Mouse (Mus musculus): Measurements from ENCODE around the gene Pip5k1a. TPM values are rescaled to one million over a fixed set of nuclear protein-coding genes. Genes with fewer than 3 reads are reported as not detected.

Pip5k1a gene
- polyA plus RNA-seq (2014; fragmentation: Nextera tagmentation; extraction: Ambion mirVana) = 14.6 and 14.9 TPM in 2 replicates

DNA sequence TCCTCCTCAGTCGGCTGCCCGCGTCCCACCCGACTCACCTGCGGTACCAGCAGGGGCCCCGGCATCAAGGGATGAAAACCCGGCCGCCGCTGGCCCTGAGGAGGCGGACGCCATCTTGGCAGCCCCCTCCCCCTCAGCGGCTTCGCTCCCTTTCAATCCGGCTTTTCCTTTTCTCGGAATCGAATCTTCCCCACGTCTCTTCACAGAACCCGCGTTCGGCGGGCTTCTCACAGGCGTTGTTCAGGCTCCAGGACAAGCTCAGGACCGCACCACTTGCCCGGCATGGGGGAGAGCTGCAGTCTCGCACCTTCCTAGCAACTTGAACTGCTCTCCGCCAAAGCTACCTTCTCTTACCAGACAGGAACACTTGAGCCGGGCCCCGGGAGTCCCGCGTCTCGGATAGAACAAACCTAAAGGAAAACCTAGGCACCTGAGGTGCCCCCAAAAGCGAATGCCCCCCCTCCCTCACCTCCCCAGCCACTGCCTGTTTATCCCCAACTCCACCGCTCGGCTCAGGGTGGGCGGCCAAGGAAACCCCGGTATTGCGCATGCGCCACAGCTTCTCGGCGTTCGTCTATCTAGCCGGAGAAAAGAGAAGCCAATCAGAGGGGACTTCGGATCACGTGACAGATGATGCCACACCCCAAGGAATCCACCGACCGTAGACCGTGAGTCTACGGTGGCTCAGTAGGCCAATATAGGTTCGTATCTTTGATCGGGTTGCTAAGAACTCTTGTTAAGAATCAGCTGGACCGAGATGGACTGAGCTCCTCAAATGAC, at the start of gene Pip5k1a:
Pip5k1a (minus strand) TSS at position 593 of the 780 bp plus-strand sequence.
- H3K4me1 ChIP-seq (ENCODE audit: control insufficient read depth, insufficient read depth, low read length) = peaks cover 7% of the 10 kb centered on the region
- peak within 1 kb of the TSS; percentile 89 for H3K9ac ChIP-seq (replicated peaks; ENCODE audit: low read depth, low read length)
- WGBS = under 1% methylated on average over 51 of the region's 51 CpGs
- peak within 1 kb of the TSS; percentile 98 for H3K4me3 ChIP-seq (ENCODE audit: low read depth, low read length)
- H3K27ac ChIP-seq (ENCODE audit: low read length) = peak within 1 kb of the TSS; percentile 82
- H3K9me3 ChIP-seq (ENCODE audit: control insufficient read depth, low read depth, low read length) = no peaks in the 10 kb centered on the region
- H3K36me3 ChIP-seq (ENCODE audit: control insufficient read depth, insufficient read depth, low read length) = no peaks in the 10 kb centered on the region
- H3K27me3 ChIP-seq (ENCODE audit: control insufficient read depth, insufficient read depth, low read length) = no peaks in the 10 kb centered on the region
- H3K4me2 ChIP-seq (replicated peaks; ENCODE audit: low read depth, low read length) = peak within 1 kb of the TSS; percentile 82
- peak; percentile 94 for ATAC-seq (ENCODE audit: insufficient number of reproducible peaks, insufficient read depth, low FRiP score, low read depth)

GRCm38 (mm10) chr3:95153874-95154273, 47.1 kb upstream of the Pip5k1a start:
- 53% methylated on average over 4 of the region's 4 CpGs for WGBS
- no peak for ATAC-seq (ENCODE audit: insufficient number of reproducible peaks, insufficient read depth, low FRiP score, low read depth)

DNA sequence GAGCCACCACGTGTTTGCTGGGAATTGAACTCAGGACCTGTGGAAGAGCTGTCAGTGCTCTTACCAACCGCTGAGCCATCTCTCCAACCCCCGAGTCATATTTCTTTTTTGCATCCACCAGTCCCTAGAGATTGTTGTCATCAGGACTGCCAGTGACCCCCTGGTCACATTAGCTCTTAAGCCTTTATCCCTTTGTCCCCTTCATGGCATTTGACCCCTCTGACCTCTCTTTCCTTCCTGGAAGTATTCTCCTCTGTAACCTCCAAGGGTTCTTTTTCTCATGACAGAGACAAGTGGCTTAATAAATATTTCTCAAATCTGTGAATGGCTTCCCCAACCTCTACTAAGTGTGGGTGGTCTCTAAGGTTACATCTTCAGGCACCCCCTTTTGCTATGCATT, 41.2 kb upstream of the Pip5k1a start:
- no peaks in the 10 kb centered on the region for H3K4me1 ChIP-seq (ENCODE audit: control insufficient read depth, insufficient read depth, low read length)
- H3K27me3 ChIP-seq (ENCODE audit: control insufficient read depth, insufficient read depth, low read length) = no peaks in the 10 kb centered on the region
- H3K27ac ChIP-seq (ENCODE audit: low read length) = no peak overlapping the region
- 49% methylated on average over 3 of the region's 3 CpGs for WGBS
- H3K9ac ChIP-seq (replicated peaks; ENCODE audit: low read depth, low read length) = no peak overlapping the region
- no peak overlapping the region for H3K4me3 ChIP-seq (ENCODE audit: low read depth, low read length)
- H3K4me2 ChIP-seq (replicated peaks; ENCODE audit: low read depth, low read length) = no peak overlapping the region
- H3K36me3 ChIP-seq (ENCODE audit: control insufficient read depth, insufficient read depth, low read length) = no peaks in the 10 kb centered on the region
- no peak for ATAC-seq (ENCODE audit: insufficient number of reproducible peaks, insufficient read depth, low FRiP score, low read depth)
- no peaks in the 10 kb centered on the region for H3K9me3 ChIP-seq (ENCODE audit: control insufficient read depth, low read depth, low read length)

More at GRCm38 (mm10) chr3:95153874-95154273, 47.1 kb upstream of the Pip5k1a start:
- Histone ChIP-seq H3K27me3 (ENCODE audit: control insufficient read depth, insufficient read depth, low read length) (no peaks in the 10 kb centered on the region), H3K27ac (ENCODE audit: low read length) (no peak overlapping the region), H3K4me2 (replicated peaks; ENCODE audit: low read depth, low read length) (no peak overlapping the region), H3K36me3 (ENCODE audit: control insufficient read depth, insufficient read depth, low read length) (no peaks in the 10 kb centered on the region), H3K4me1 (ENCODE audit: control insufficient read depth, insufficient read depth, low read length) (no peaks in the 10 kb centered on the region), H3K4me3 (ENCODE audit: low read depth, low read length) (no peak overlapping the region), H3K9ac (replicated peaks; ENCODE audit: low read depth, low read length) (no peak overlapping the region), H3K9me3 (ENCODE audit: control insufficient read depth, low read depth, low read length) (no peaks in the 10 kb centered on the region)

GRCm38 (mm10) chr3:95142617-95143011, 35.9 kb upstream of the Pip5k1a start:
- no peaks in the 10 kb centered on the region for H3K9me3 ChIP-seq (ENCODE audit: control insufficient read depth, low read depth, low read length)
- H3K4me2 ChIP-seq (replicated peaks; ENCODE audit: low read depth, low read length) = no peak overlapping the region
- no peak overlapping the region for H3K4me3 ChIP-seq (ENCODE audit: low read depth, low read length)
- peaks cover 5% of the 10 kb centered on the region; the same call in 1 of the 2 replicates for H3K36me3 ChIP-seq (ENCODE audit: control insufficient read depth, insufficient read depth, low read length)
- WGBS = 7% methylated on average over 5 of the region's 5 CpGs
- no peaks in the 10 kb centered on the region for H3K27me3 ChIP-seq (ENCODE audit: control insufficient read depth, insufficient read depth, low read length)
- no peaks in the 10 kb centered on the region for H3K4me1 ChIP-seq (ENCODE audit: control insufficient read depth, insufficient read depth, low read length)
- peak; percentile 66; the same call in 1 of the 2 replicates for ATAC-seq (ENCODE audit: insufficient number of reproducible peaks, insufficient read depth, low FRiP score, low read depth)
- H3K9ac ChIP-seq (replicated peaks; ENCODE audit: low read depth, low read length) = no peak overlapping the region
- H3K27ac ChIP-seq (ENCODE audit: low read length) = no peak overlapping the region

DNA sequence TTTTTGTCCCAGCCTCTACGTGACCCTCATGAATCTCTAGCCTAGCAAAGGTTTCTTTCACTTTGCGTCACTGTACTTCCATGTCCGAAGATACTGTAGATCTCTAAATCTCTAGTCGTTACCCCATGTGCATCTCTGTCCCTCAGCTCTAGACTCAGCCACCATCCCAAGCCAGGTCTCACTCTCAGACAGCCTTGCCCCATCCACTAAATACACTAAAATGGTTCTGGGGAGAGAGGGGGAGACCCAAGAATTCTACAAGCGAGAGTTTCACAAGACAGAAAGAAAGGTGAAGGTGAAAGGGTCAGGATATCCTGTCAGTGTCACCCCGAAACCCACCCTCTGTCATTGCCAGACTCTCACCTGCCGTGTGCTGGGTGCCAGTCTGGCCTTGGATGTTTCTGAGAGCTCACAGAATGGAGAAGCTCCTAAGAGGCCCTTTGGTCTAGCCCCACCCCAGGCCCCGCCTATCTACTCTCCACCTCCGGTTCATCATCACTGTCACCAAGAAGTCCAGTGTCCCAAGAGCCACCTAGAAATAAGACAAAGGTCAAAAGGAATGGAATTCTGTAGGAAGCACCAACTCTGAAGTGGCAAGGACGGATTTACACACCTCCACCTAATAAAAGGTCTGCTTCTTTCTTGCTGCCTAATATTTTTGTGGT, 35.4 kb upstream of the Pip5k1a start, which contains the start of gene Tnfaip8l2:
Tnfaip8l2 (minus strand) TSS at position 409 of the 665 bp plus-strand sequence.
- H3K9ac ChIP-seq (replicated peaks; ENCODE audit: low read depth, low read length) = no peak within 1 kb of the TSS
- H3K27ac ChIP-seq (ENCODE audit: low read length) = no peak within 1 kb of the TSS
- 82% methylated on average over 10 of the region's 10 CpGs for WGBS
- no peaks in the 10 kb centered on the region for H3K4me1 ChIP-seq (ENCODE audit: control insufficient read depth, insufficient read depth, low read length)
- H3K36me3 ChIP-seq (ENCODE audit: control insufficient read depth, insufficient read depth, low read length) = peaks cover 5% of the 10 kb centered on the region; the same call in 1 of the 2 replicates
- H3K4me2 ChIP-seq (replicated peaks; ENCODE audit: low read depth, low read length) = no peak within 1 kb of the TSS
- ATAC-seq (ENCODE audit: insufficient number of reproducible peaks, insufficient read depth, low FRiP score, low read depth) = no peak
- no peaks in the 10 kb centered on the region for H3K9me3 ChIP-seq (ENCODE audit: control insufficient read depth, low read depth, low read length)
- no peaks in the 10 kb centered on the region for H3K27me3 ChIP-seq (ENCODE audit: control insufficient read depth, insufficient read depth, low read length)
- H3K4me3 ChIP-seq (ENCODE audit: low read depth, low read length) = no peak within 1 kb of the TSS

DNA sequence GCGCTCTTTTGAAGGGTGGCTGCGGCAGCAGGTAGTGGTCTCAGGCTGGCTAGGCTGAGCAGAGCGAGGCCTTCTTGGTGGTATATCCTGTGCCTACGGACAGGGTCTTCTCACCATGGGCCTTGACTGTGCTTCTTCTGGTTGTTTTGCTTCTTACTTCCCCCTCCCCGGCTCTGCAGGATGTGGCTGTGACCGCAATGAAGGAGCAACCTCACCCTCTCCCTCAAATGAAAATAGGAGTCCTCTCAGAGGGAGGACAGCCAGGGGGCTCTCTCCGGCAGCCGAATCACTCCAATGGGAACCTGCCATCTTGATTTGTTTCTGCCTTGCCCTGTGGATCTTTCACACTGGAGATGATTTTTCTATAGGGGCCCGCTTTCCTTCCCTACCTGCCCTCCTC, 34.7 kb upstream of the Pip5k1a start:
- Histone ChIP-seq H3K4me3 (ENCODE audit: low read depth, low read length) (no peak overlapping the region), H3K4me1 (ENCODE audit: control insufficient read depth, insufficient read depth, low read length) (no peaks in the 10 kb centered on the region), H3K27me3 (ENCODE audit: control insufficient read depth, insufficient read depth, low read length) (no peaks in the 10 kb centered on the region), H3K9me3 (ENCODE audit: control insufficient read depth, low read depth, low read length) (no peaks in the 10 kb centered on the region), H3K27ac (ENCODE audit: low read length) (no peak overlapping the region), H3K9ac (replicated peaks; ENCODE audit: low read depth, low read length) (no peak overlapping the region), H3K36me3 (ENCODE audit: control insufficient read depth, insufficient read depth, low read length) (peaks cover 5% of the 10 kb centered on the region; the same call in 1 of the 2 replicates), H3K4me2 (replicated peaks; ENCODE audit: low read depth, low read length) (no peak overlapping the region)
- WGBS = 91% methylated on average over 9 of the region's 9 CpGs
- no peak for ATAC-seq (ENCODE audit: insufficient number of reproducible peaks, insufficient read depth, low FRiP score, low read depth)

DNA sequence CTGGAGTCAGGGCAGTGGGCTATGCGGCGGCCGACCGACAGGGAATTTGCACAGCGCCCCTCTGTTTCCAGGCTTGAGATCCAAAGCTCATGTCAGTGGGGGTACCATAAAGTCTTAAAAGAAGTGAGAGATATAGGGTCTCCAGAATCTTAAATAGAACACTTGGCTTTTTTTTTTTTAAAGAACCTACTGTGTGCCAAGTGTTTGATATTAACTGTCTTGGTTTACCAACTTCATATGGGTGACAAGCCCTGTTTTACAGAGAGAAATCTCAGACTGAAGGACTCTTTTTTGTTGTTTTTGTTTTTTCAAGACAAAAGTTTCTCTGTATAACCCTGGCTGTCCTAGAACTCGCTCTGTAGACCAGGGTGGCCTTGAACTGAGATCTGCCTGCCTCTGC, 34.1 kb upstream of the Pip5k1a start:
- Histone ChIP-seq H3K27me3 (ENCODE audit: control insufficient read depth, insufficient read depth, low read length) (no peaks in the 10 kb centered on the region), H3K36me3 (ENCODE audit: control insufficient read depth, insufficient read depth, low read length) (peaks cover 5% of the 10 kb centered on the region; the same call in 1 of the 2 replicates), H3K4me1 (ENCODE audit: control insufficient read depth, insufficient read depth, low read length) (no peaks in the 10 kb centered on the region), H3K4me2 (replicated peaks; ENCODE audit: low read depth, low read length) (no peak overlapping the region), H3K9me3 (ENCODE audit: control insufficient read depth, low read depth, low read length) (no peaks in the 10 kb centered on the region), H3K27ac (ENCODE audit: low read length) (no peak overlapping the region), H3K9ac (replicated peaks; ENCODE audit: low read depth, low read length) (no peak overlapping the region), H3K4me3 (ENCODE audit: low read depth, low read length) (no peak overlapping the region)
- 93% methylated on average over 6 of the region's 6 CpGs for WGBS
- ATAC-seq (ENCODE audit: insufficient number of reproducible peaks, insufficient read depth, low FRiP score, low read depth) = no peak

- H3K4me1 ChIP-seq (ENCODE audit: control insufficient read depth, insufficient read depth, low read length) = 0 out of 2 replicates have a peak, but pooled peaks cover 3% of the 10 kb centered on the region
- 68% methylated on average over 18 of the region's 18 CpGs for WGBS
These were observed 33.5 kb upstream of the Pip5k1a start for GRCm38 (mm10) chr3:95140289-95140595.

More at GRCm38 (mm10) chr3:95140289-95140595, 33.5 kb upstream of the Pip5k1a start:
- H3K9ac ChIP-seq (replicated peaks; ENCODE audit: low read depth, low read length) = no peak overlapping the region
- peaks cover 5% of the 10 kb centered on the region; the same call in 1 of the 2 replicates for H3K36me3 ChIP-seq (ENCODE audit: control insufficient read depth, insufficient read depth, low read length)
- H3K4me2 ChIP-seq (replicated peaks; ENCODE audit: low read depth, low read length) = no peak overlapping the region
- no peaks in the 10 kb centered on the region for H3K27me3 ChIP-seq (ENCODE audit: control insufficient read depth, insufficient read depth, low read length)
- H3K27ac ChIP-seq (ENCODE audit: low read length) = no peak overlapping the region
- H3K4me3 ChIP-seq (ENCODE audit: low read depth, low read length) = no peak overlapping the region
- no peak for ATAC-seq (ENCODE audit: insufficient number of reproducible peaks, insufficient read depth, low FRiP score, low read depth)
- no peaks in the 10 kb centered on the region for H3K9me3 ChIP-seq (ENCODE audit: control insufficient read depth, low read depth, low read length)

All from stomach, embryonic 14.5 days (tissue).